Mouse (Mus musculus): ENCODE results near the gene Hydin. TPM values are rescaled to one million over a fixed set of nuclear protein-coding genes. Genes with fewer than 3 reads are reported as not detected.

The Hydin gene
- polyA plus RNA-seq, 1 experiment from 2014 or later = 0.32 TPM

GRCm38 (mm10) chr8:110400536-110400935 lies 133.8 kb downstream of the Hydin start:
- ATAC-seq (ENCODE audit: low read depth) (no peak), DNase-seq (ENCODE audit: low spot score) (no peak)
- Histone ChIP-seq H3K27ac (replicated peaks; ENCODE audit: low read depth, low read length) (no peak overlapping the region), H3K4me1 (ENCODE audit: control insufficient read depth, insufficient read depth, low read length) (no peaks in the 10 kb centered on the region), H3K27me3 (replicated peaks; ENCODE audit: control insufficient read depth, insufficient read depth, low read length) (no peaks in the 10 kb centered on the region), H3K4me2 (ENCODE audit: low read depth, low read length) (no peak overlapping the region), H3K9ac (ENCODE audit: low read depth, low read length) (no peak overlapping the region), H3K4me3 (ENCODE audit: low read depth, low read length) (no peak overlapping the region), H3K36me3 (ENCODE audit: control insufficient read depth, insufficient read depth, low read length) (no peaks in the 10 kb centered on the region), H3K9me3 (ENCODE audit: control insufficient read depth, low read length) (no peaks in the 10 kb centered on the region)
- 91% methylated on average over 6 of the region's 6 CpGs for WGBS

- no peaks in the 10 kb centered on the region for H3K4me1 ChIP-seq (ENCODE audit: control insufficient read depth, insufficient read depth, low read length)
- ATAC-seq (ENCODE audit: low read depth) (no peak), DNase-seq (ENCODE audit: low spot score) (no peak)
- 72% methylated on average over 6 of the region's 6 CpGs for WGBS
- no peak overlapping the region for H3K9ac ChIP-seq (ENCODE audit: low read depth, low read length)
- H3K36me3 ChIP-seq (ENCODE audit: control insufficient read depth, insufficient read depth, low read length) = no peaks in the 10 kb centered on the region
- H3K4me3 ChIP-seq (ENCODE audit: low read depth, low read length) = no peak overlapping the region
- no peak overlapping the region for H3K27ac ChIP-seq (replicated peaks; ENCODE audit: low read depth, low read length)
- no peaks in the 10 kb centered on the region for H3K9me3 ChIP-seq (ENCODE audit: control insufficient read depth, low read length)
- H3K4me2 ChIP-seq (ENCODE audit: low read depth, low read length) = no peak overlapping the region
- no peaks in the 10 kb centered on the region for H3K27me3 ChIP-seq (replicated peaks; ENCODE audit: control insufficient read depth, insufficient read depth, low read length)
These were observed 135.5 kb downstream of the Hydin start for GRCm38 (mm10) chr8:110402311-110402710.

GRCm38 (mm10) chr8:110404516-110404915 lies 137.7 kb downstream of the Hydin start:
- Histone ChIP-seq H3K4me2 (ENCODE audit: low read depth, low read length) (no peak overlapping the region), H3K36me3 (ENCODE audit: control insufficient read depth, insufficient read depth, low read length) (no peaks in the 10 kb centered on the region), H3K4me3 (ENCODE audit: low read depth, low read length) (no peak overlapping the region), H3K27me3 (replicated peaks; ENCODE audit: control insufficient read depth, insufficient read depth, low read length) (no peaks in the 10 kb centered on the region), H3K4me1 (ENCODE audit: control insufficient read depth, insufficient read depth, low read length) (no peaks in the 10 kb centered on the region), H3K9ac (ENCODE audit: low read depth, low read length) (no peak overlapping the region), H3K27ac (replicated peaks; ENCODE audit: low read depth, low read length) (no peak overlapping the region), H3K9me3 (ENCODE audit: control insufficient read depth, low read length) (no peaks in the 10 kb centered on the region)
- 87% methylated on average over 3 of the region's 3 CpGs for WGBS
- no peak for DNase-seq (ENCODE audit: low spot score)
- ATAC-seq (ENCODE audit: low read depth) = no peak

DNA sequence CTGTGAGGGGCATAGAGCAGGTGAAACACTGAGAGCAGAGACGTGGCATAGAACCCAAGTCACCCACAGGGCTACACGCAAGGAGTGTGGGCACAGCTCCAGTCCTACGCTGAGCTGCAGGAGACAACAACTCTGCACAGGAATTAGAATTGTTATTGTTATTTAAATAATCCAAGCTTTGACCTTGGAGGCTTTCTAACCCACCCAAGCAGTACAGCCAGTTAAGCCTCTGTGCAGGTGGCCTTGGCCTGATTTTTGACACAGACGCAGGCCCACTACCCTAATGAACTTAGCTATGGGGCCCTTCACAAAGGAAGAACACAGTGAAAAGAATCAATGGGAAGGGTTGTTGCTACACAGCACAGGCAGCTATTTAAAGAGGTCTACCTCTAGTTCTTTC lies 148.3 kb downstream of the Hydin start:
- 83% methylated on average over 4 of the region's 4 CpGs for WGBS
- Histone ChIP-seq H3K9ac (ENCODE audit: low read depth, low read length) (no peak overlapping the region), H3K4me3 (ENCODE audit: low read depth, low read length) (no peak overlapping the region), H3K27ac (replicated peaks; ENCODE audit: low read depth, low read length) (no peak overlapping the region), H3K4me1 (ENCODE audit: control insufficient read depth, insufficient read depth, low read length) (no peaks in the 10 kb centered on the region), H3K36me3 (ENCODE audit: control insufficient read depth, insufficient read depth, low read length) (no peaks in the 10 kb centered on the region), H3K4me2 (ENCODE audit: low read depth, low read length) (no peak overlapping the region), H3K27me3 (replicated peaks; ENCODE audit: control insufficient read depth, insufficient read depth, low read length) (no peaks in the 10 kb centered on the region), H3K9me3 (ENCODE audit: control insufficient read depth, low read length) (no peaks in the 10 kb centered on the region)
- ATAC-seq (ENCODE audit: low read depth) (no peak), DNase-seq (ENCODE audit: low spot score) (no peak)

- DNase-seq (ENCODE audit: low spot score) (no peak), ATAC-seq (ENCODE audit: low read depth) (no peak)
- Histone ChIP-seq H3K27me3 (replicated peaks; ENCODE audit: control insufficient read depth, insufficient read depth, low read length) (no peaks in the 10 kb centered on the region), H3K9me3 (ENCODE audit: control insufficient read depth, low read length) (no peaks in the 10 kb centered on the region), H3K4me3 (ENCODE audit: low read depth, low read length) (no peak overlapping the region), H3K4me1 (ENCODE audit: control insufficient read depth, insufficient read depth, low read length) (no peaks in the 10 kb centered on the region), H3K4me2 (ENCODE audit: low read depth, low read length) (no peak overlapping the region), H3K36me3 (ENCODE audit: control insufficient read depth, insufficient read depth, low read length) (no peaks in the 10 kb centered on the region), H3K9ac (ENCODE audit: low read depth, low read length) (no peak overlapping the region), H3K27ac (replicated peaks; ENCODE audit: low read depth, low read length) (no peak overlapping the region)
- 86% methylated on average over 3 of the region's 3 CpGs for WGBS
These were observed 150.2 kb downstream of the Hydin start for GRCm38 (mm10) chr8:110416931-110417330.

DNA sequence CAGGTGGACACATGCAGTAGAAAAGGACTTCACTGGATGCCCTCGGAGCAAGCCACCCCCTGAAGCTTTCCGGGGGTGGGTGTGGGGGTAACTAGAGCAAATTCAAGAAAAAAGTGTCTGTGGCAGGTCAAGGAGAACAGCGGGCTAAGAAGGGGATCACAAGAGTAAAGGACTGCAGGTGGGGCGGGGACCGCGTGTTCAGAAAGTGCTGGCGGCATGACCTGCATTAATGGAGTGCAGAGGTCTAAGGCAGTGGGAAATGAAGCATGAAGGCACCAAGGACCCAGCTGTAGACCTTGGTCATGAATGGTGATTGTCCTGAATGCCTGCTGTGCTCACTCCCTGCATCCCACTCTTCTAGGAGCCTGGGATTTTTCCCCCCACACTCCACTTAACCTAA lies 151.0 kb downstream of the Hydin start:
- H3K36me3 ChIP-seq (ENCODE audit: control insufficient read depth, insufficient read depth, low read length) = no peaks in the 10 kb centered on the region
- no peak overlapping the region for H3K9ac ChIP-seq (ENCODE audit: low read depth, low read length)
- no peaks in the 10 kb centered on the region for H3K27me3 ChIP-seq (replicated peaks; ENCODE audit: control insufficient read depth, insufficient read depth, low read length)
- no peak for ATAC-seq (ENCODE audit: low read depth)
- WGBS = 88% methylated on average over 7 of the region's 7 CpGs
- H3K4me1 ChIP-seq (ENCODE audit: control insufficient read depth, insufficient read depth, low read length) = no peaks in the 10 kb centered on the region
- H3K9me3 ChIP-seq (ENCODE audit: control insufficient read depth, low read length) = no peaks in the 10 kb centered on the region
- no peak overlapping the region for H3K4me2 ChIP-seq (ENCODE audit: low read depth, low read length)
- DNase-seq (ENCODE audit: low spot score) = no peak
- no peak overlapping the region for H3K4me3 ChIP-seq (ENCODE audit: low read depth, low read length)
- H3K27ac ChIP-seq (replicated peaks; ENCODE audit: low read depth, low read length) = no peak overlapping the region

DNA sequence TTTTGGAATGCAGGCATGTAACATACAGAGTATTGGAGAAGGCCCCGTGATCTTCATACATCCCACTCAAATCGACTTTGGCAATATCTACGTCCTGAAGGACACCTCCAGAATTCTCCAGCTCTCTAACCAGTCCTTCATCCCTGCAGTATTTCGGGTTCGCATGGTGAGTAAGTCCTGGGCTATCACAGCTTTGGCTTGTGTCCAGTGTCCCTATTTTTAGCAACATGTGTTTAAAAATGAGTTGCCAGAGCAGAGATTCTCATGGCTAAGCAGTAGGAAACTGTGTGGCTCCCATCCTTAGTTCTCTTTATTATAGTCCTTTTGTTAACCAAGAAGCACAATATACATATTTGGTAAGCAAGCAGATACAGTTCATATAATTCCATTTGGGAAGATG lies 152.9 kb downstream of the Hydin start:
- H3K27ac ChIP-seq (replicated peaks; ENCODE audit: low read depth, low read length) = no peak overlapping the region
- H3K4me1 ChIP-seq (ENCODE audit: control insufficient read depth, insufficient read depth, low read length) = no peaks in the 10 kb centered on the region
- ATAC-seq (ENCODE audit: low read depth) (no peak), DNase-seq (ENCODE audit: low spot score) (no peak)
- H3K27me3 ChIP-seq (replicated peaks; ENCODE audit: control insufficient read depth, insufficient read depth, low read length) = no peaks in the 10 kb centered on the region
- H3K9ac ChIP-seq (ENCODE audit: low read depth, low read length) = no peak overlapping the region
- WGBS = 82% methylated on average over 5 of the region's 5 CpGs
- no peaks in the 10 kb centered on the region for H3K9me3 ChIP-seq (ENCODE audit: control insufficient read depth, low read length)
- no peak overlapping the region for H3K4me3 ChIP-seq (ENCODE audit: low read depth, low read length)
- no peak overlapping the region for H3K4me2 ChIP-seq (ENCODE audit: low read depth, low read length)
- H3K36me3 ChIP-seq (ENCODE audit: control insufficient read depth, insufficient read depth, low read length) = no peaks in the 10 kb centered on the region

DNA sequence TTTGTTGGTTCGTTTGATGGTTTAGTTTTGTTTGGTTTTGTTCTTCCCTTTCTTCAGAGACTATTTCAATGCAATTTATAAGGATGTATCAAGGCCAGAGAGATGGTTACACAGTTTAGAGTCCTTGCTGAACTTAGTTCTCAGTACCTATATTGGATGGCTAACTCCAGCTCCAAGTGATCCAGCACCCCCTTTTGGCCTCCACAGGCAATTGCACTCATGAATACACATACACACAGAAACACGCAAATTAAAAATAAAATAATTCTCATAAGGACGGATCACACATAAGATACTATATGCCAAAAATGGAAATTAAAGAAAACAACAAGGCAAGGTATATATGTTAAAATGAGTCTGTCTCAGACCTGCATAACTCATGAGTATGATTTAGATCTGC lies 153.4 kb downstream of the Hydin start:
- ATAC-seq (ENCODE audit: low read depth) (no peak), DNase-seq (ENCODE audit: low spot score) (no peak)
- H3K36me3 ChIP-seq (ENCODE audit: control insufficient read depth, insufficient read depth, low read length) = no peaks in the 10 kb centered on the region
- no peak overlapping the region for H3K9ac ChIP-seq (ENCODE audit: low read depth, low read length)
- no peak overlapping the region for H3K27ac ChIP-seq (replicated peaks; ENCODE audit: low read depth, low read length)
- no peaks in the 10 kb centered on the region for H3K4me1 ChIP-seq (ENCODE audit: control insufficient read depth, insufficient read depth, low read length)
- no peaks in the 10 kb centered on the region for H3K27me3 ChIP-seq (replicated peaks; ENCODE audit: control insufficient read depth, insufficient read depth, low read length)
- H3K9me3 ChIP-seq (ENCODE audit: control insufficient read depth, low read length) = no peaks in the 10 kb centered on the region
- H3K4me2 ChIP-seq (ENCODE audit: low read depth, low read length) = no peak overlapping the region
- H3K4me3 ChIP-seq (ENCODE audit: low read depth, low read length) = no peak overlapping the region
- WGBS = 88% methylated on average over 3 of the region's 3 CpGs

- 63% methylated on average over 8 of the region's 8 CpGs for WGBS
- H3K4me1 ChIP-seq (ENCODE audit: control insufficient read depth, insufficient read depth, low read length) = no peaks in the 10 kb centered on the region
- H3K36me3 ChIP-seq (ENCODE audit: control insufficient read depth, insufficient read depth, low read length) = no peaks in the 10 kb centered on the region
- DNase-seq (ENCODE audit: low spot score) = no peak
- no peak overlapping the region for H3K4me2 ChIP-seq (ENCODE audit: low read depth, low read length)
- no peaks in the 10 kb centered on the region for H3K27me3 ChIP-seq (replicated peaks; ENCODE audit: control insufficient read depth, insufficient read depth, low read length)
- no peak for ATAC-seq (ENCODE audit: low read depth)
- H3K9me3 ChIP-seq (ENCODE audit: control insufficient read depth, low read length) = no peaks in the 10 kb centered on the region
- H3K9ac ChIP-seq (ENCODE audit: low read depth, low read length) = no peak overlapping the region
- no peak overlapping the region for H3K4me3 ChIP-seq (ENCODE audit: low read depth, low read length)
- H3K27ac ChIP-seq (replicated peaks; ENCODE audit: low read depth, low read length) = no peak overlapping the region
These were observed 157.4 kb downstream of the Hydin start for GRCm38 (mm10) chr8:110424146-110424545.
